Mouse (Mus musculus): ENCODE results near the gene Paox.

DNA sequence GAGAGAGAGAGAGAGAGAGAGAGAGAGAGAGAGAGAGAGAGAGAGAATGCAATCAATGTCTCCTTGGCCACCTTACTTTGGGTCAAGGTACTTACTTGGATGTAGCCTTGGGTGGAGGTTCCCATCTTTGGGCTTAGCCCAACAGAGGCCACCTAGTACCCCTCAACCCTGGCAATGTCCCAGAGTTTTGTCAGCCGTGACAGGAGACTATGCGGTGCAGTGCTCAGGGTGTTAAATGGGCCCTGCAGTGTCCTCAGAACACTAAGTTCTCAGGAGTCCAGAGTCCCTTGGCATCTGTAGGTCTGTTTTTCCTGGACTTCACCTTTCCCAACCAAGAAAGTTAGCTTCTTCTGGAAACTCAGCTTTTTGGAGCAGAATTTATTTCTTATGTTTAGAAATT lies 63.6 kb downstream of the Paox start:
- TF ChIP-seq CTCF (IDR thresholded peaks at IDR 0.05; ENCODE audit: extremely low read depth, insufficient read depth, insufficient read length, insufficient replicate concordance): no peak
- no peak for TF ChIP-seq POLR2A (IDR thresholded peaks at IDR 0.05; ENCODE audit: low read depth, low read length)
